Mouse (Mus musculus) naive thymus-derived CD4-positive, alpha-beta T cell, adult 2 months (primary cell): ENCODE data around the gene Clic4.

Source experiments
- DNase-seq: peaks from one replicate; pipeline ENCODE4 v3.0.0-alpha.2; 2011; ENCODE audit warnings: low read depth

The Clic4 gene

GRCm38 (mm10) chr4:135258521-135258920, 14.1 kb downstream of the Clic4 start:
- DNase-seq = no peak

GRCm38 (mm10) chr4:135257881-135258476, 14.6 kb downstream of the Clic4 start:
- DNase-seq = no peak

GRCm38 (mm10) chr4:135256536-135257450, 15.8 kb downstream of the Clic4 start:
- DNase-seq = no peak

DNA sequence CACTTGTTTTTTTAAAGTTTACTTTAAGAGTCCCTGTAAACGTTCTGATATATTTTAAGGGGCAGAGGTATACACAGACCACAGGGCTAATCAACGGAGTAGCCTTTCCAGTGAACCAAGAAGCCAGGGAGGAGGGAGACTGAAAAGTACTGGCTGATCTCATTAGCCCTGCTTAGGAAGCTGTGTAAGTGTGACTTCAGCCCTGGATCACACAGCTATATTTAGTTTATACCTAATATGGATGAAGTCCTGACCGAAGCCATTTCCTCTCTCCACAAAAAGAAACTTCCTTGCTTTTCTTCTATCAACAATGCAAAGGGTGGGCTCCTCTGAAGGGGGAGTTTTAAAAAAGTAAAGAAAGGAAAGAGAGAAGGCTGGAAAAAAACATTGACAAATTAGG, 17.8 kb downstream of the Clic4 start:
- no peak for DNase-seq

GRCm38 (mm10) chr4:135254321-135254720, 18.3 kb downstream of the Clic4 start:
- no peak for DNase-seq

DNA sequence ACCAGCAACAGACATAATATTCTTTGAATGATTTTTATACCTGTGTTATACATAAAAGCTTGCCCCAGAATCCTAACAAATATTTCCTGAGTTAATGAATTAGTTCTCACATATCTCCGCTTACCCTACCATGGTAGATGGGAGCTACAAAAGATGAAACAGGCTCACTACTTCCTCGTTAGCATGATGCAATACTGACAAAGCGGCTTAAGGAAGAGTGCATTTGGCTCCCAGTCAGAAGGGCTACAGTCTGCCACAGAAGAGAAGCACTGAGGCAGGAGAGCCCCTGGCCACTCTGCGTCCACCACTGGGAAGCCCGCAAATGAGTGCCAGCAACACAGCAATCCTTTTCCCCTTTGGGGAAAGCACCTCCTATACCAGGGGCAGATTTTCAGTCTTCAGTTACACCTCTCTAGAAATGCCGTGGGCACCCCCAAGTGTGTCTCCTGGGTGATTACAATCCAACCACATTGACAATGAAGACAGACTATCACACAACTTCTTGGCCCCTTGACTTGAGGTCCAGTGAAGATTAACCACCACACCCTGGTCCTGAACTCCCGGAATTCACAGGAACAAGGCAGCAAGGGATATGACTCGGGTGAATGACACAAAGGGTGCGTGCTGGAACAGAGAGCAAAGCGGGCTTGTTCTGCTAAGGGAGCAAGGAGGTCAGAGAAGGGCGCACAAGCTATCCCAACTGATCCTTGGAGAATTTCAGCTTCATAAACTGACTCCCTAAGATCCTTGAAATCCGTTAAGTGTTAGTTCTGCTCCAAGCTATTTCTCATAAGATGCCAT, 19.2 kb downstream of the Clic4 start:
- DNase-seq = no peak

DNA sequence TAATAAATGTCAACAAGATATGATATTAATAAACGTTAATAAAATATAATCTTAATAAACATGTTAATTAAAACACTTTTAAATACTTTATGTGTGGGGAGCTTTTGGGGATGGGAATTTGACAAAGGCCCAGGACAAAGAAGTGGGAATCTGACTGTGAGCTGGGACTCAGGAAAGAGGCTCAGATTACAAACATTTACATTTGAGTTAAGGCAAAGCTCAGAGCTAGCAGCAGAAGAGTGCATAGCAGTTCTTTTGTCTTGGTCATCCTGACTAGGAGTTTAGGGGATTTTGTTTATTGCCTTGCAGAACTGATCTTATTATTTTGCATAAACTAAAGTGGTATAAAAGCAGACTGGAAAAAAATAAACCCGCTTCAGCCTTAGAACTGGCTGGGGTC, 20.8 kb downstream of the Clic4 start:
- DNase-seq = no peak

DNA sequence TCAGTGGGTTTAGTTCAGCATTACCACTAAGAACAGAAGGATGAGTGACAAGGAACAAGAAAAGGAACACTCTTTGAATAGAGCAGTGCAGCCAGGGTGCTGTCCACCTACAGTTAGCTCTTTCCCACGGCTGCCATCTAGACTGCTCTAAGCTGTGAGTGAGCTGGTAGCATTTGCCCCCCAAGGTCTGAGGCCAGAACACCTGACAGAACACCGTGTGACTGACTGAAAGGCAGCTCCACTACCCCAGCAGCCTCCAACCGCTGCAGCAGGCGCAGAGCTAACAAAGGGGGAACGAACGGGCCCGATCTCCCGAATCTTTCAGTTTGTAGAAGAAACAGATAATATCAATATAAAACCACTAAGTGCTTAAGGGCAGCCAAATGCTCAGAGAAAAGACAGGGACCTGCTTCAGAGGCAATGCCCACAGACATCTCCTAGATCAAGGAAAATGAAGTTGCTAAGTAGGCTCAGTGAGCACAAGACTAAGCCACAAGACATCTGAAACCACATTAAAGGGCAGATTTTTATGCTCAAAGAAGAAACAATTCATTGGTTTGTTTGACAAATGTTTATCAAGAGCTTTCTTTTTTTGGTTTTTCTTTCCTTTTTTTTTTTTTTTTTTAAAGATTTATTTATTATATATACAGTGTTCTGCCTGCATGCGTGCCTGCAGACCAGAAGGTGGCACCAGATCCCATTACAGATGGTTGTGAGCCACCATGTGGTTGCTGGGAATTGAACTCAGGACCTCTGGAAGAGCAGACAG, 24.2 kb downstream of the Clic4 start:
- peak; percentile 79 for DNase-seq

DNA sequence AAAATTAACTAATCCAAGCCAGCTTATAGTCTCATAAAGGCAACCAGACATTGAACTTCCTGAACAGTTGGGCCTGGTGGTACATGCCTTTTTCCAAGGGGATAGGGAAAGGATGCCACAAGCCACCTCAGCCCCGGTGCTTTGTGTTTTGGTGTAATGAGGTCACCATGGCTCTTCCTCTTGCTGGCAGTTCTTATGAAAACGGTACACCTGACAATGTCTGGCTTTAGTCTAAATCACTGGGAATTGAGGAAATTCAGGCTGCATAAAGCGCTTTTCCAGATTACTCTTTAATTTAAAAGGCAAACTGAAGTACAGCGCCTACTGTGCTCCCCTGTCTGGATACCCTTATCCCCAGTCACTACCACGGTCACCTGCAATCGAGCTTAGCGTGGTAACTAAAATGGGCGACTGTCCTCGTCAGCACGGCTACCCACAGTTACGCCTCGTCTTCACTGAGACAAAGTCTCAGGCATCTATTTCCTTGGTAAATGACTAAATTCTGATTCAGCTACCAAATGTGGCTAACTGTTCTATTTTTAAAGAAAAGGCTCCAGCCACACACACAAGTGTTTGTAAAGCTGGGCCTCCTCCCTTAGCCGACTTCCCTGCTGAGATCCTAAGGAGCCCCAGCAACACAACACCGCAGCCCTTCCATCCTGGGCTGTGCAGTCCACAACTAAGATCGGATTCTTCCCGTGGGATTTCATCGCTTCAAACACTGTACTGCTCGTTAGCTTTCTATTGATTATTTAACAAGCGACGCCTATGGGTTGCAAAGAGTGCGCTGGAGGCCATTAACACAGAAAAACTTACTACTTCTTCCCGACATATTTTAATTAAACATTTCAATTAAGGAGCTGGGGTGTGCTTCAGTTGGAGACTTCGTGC, 25.5 kb downstream of the Clic4 start:
- DNase-seq = no peak

GRCm38 (mm10) chr4:135246444-135246843, 26.2 kb downstream of the Clic4 start:
- DNase-seq = no peak

- no peak for DNase-seq
Observed at GRCm38 (mm10) chr4:135245841-135246240, 26.8 kb downstream of the Clic4 start.

GRCm38 (mm10) chr4:135244335-135244734, 28.3 kb downstream of the Clic4 start:
- peak; percentile 43 for DNase-seq

GRCm38 (mm10) chr4:135242913-135243541, 29.6 kb downstream of the Clic4 start:
- DNase-seq = no peak

DNA sequence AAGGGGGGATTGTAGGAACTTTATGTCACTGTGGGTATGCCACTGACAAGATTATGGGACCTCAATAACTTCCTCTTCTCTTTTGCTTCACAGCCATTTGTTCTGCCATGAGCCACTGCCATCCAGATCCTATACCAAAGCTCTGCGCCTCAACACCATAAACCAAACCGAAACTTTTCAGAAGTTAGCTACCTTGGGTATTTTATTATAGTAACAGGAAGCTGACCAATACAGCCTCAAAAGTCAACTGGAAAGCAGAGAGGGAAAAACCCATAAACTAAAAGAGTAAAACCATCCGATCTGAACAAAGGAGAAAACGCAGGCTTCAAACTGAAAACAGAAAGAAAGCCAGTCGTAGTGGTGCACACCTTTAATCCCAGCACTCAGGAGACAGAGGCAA, 30.2 kb downstream of the Clic4 start:
- DNase-seq = no peak

GRCm38 (mm10) chr4:135241669-135242068, 30.9 kb downstream of the Clic4 start:
- no peak for DNase-seq

- no peak for DNase-seq
Observed at GRCm38 (mm10) chr4:135241106-135241505, 31.5 kb downstream of the Clic4 start.

GRCm38 (mm10) chr4:135240329-135240728, 32.3 kb downstream of the Clic4 start:
- DNase-seq = peak; percentile 48

DNA sequence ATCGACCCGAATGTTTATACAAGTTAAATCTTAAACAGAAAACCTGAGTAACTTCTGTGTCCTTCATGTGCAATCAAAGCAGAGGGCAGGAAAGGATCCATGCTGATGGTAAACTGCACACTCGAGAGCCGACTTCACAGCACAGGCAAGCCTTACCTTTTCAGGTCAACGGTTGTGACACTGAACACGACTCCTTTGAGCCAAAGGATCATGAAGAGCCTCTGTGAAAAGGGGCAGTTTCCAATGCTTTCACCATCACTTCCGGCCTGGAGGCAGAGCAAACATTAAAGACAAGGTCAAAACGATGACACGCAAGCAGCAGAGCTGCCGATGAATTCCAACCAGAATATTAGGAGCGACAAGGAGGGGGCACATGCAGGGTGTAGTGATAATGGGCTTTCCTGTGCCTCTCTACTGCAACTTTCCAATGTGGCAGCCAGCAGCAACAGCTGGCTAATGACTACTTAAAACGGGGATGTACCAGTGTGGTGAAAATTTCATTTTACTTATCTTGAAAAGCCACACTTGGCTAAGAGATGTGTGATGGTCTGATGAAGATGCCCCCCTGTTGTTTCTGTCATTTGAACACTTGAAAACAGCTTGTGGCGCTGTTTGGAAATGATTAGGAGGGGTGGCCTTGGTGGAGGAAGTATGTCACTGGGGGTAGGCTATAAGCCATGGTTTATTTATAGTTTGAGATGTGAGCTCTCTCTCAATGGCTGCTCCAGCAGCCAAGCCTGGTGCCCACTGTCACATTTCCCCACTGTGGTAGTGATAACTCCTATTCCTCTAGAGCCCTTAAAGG, 33.7 kb downstream of the Clic4 start:
- no peak for DNase-seq

- DNase-seq = no peak
Observed at GRCm38 (mm10) chr4:135236658-135237057, 36.0 kb downstream of the Clic4 start.

DNA sequence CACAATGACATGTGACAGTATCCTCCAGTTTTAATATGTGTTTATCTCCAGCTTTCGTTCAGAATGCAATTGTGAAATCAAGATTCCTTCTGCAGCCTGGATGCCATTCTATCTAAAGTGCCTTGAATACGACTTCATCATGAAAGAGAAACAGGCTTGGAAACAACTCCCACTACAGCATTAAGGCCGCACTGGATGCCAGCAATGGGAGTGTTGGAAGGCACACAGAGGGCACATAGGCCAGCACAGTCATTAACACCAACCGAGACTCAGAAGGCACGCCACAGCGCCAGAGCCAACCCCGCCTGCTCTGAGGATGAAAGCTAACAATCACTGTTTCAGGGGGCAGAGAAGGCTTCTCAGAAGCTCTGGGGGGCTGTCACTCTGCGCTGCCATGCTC, 37.1 kb downstream of the Clic4 start:
- no peak for DNase-seq
